Mouse (Mus musculus) kidney, postnatal 0 days (tissue): ENCODE measurements around the gene Map3k9. TPM values are rescaled to one million over a fixed set of nuclear protein-coding genes. Genes with fewer than 3 reads are reported as not detected.

ENCODE experiments used
- ATAC-seq: fragments of 200-750 bp; cut with Nextera tagmentation; replicated peaks from 2 replicates; pipeline ENCODE4 v1.8.0; 2017; ENCODE audit warnings: low read depth, moderate number of reproducible peaks, moderate TSS enrichment, moderate library complexity; ENCODE audit not compliant: low FRiP score
- DNase-seq: peaks from one replicate; pipeline ENCODE4 v3.0.0-alpha.2; 2016; ENCODE audit warnings: low spot score
- H3K27ac ChIP-seq: fragments of 300-500 bp; sonication (generic); 2 replicates; pipeline ENCODE4 v1.5.1; 2014; ENCODE audit warnings: mild to moderate bottlenecking
- H3K27me3 ChIP-seq: fragments of 300-500 bp; sonication (generic); 2 replicates; pipeline ENCODE4 v1.6.1; 2014; ENCODE audit warnings: low read length, mixed read lengths; ENCODE audit not compliant: insufficient read depth
- H3K36me3 ChIP-seq: fragments of 300-500 bp; sonication (generic); 2 replicates; pipeline ENCODE4 v1.6.1; 2014; ENCODE audit warnings: low read length, mixed read lengths; ENCODE audit not compliant: insufficient read depth
- H3K4me1 ChIP-seq: fragments of 300-500 bp; sonication (generic); replicated peaks from 2 replicates; pipeline ENCODE4 v1.6.1; 2014; ENCODE audit warnings: antibody characterized with exemption, low read length, mixed read lengths; ENCODE audit not compliant: insufficient read depth
- H3K4me2 ChIP-seq: fragments of 300-500 bp; sonication (generic); 2 replicates; pipeline ENCODE4 v1.6.1; 2014; ENCODE audit warnings: mild to moderate bottlenecking, low read length, moderate library complexity, mixed read lengths
- H3K4me3 ChIP-seq: fragments of 300-500 bp; sonication (generic); replicated peaks from 2 replicates; pipeline ENCODE4 v1.5.1; 2014; ENCODE audit warnings: low read depth, low read length
- H3K9ac ChIP-seq: fragments of 300-500 bp; sonication (generic); 2 replicates; pipeline ENCODE4 v1.6.1; 2014; ENCODE audit warnings: low read depth, low read length
- H3K9me3 ChIP-seq: fragments of 300-500 bp; sonication (generic); replicated peaks from 2 replicates; pipeline ENCODE4 v1.6.1; 2016; ENCODE audit warnings: low read length, inconsistent platforms, mixed read lengths
- CTCF ChIP-seq: IDR thresholded peaks from 2 replicates; pipeline ENCODE4 v1.5.1; 2016; ENCODE audit warnings: antibody characterized with exemption, low read depth, mild to moderate bottlenecking, moderate library complexity
- WGBS: fragments of 180-500 bp; shearing (Covaris S2); extraction: QIAGEN DNeasy Blood & Tissue Kit; methylation state at CpG from one replicate; pipeline ENCODE4 v1.1.7; 2014; 5-methylcytosine and 5-hydroxymethylcytosine counted together
- polyA plus RNA-seq: library from polyadenylated mRNA; unstranded; fragments of >200 nt; fragmentation: Nextera tagmentation; extraction: Ambion mirVana; gene quantifications from 2 replicates; pipeline ENCODE4 v1.2.1, GENCODE M21; 2015

The Map3k9 gene
- polyA plus RNA-seq, 1 experiment from 2014 or later: 1.4 TPM

DNA sequence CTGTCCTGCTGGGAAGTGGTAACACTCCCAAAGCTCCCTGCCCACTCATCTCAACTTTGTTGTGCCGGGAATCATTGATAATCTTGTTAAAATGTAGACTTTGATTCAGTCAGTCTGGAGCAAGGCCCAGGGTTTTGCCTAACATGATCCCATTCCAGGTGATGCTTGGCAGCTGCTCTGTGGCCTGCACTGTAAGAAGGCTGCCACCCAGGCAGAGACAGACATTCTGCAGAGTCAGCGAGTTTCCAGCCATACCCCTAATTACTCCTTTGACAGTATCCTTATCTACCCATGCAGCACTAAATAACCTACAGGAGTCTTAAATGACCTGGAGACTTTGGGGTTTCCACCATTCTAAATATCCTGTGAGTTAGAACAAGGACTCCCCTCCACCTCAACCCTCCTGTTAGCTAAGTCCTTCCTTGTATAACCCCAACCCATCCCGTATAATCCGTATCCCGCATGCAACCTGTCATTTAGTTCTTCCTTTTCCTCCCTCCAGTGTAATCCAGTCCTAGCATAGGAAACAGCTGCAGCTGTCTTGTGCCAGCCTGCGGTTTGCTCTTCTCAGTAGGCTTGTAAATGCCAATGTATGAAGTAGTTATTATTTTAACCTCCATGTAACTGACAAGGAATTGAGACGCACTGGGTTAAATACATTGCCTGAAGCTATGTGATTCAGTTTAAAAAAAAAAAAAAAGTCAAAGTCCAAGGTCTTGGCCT, 101.0 kb downstream of the Map3k9 start:
- DNase-seq: no peak
- Histone ChIP-seq H3K36me3 (no peaks in the 10 kb centered on the region), H3K4me1 (no peaks in the 10 kb centered on the region), H3K9ac (no peak overlapping the region), H3K4me3 (no peak overlapping the region), H3K27me3 (no peaks in the 10 kb centered on the region), H3K4me2 (no peak overlapping the region), H3K27ac (no peak overlapping the region), H3K9me3 (no peaks in the 10 kb centered on the region)
- no peak for ATAC-seq
- 63% methylated on average over 7 of the region's 7 CpGs for WGBS
- TF ChIP-seq CTCF: no peak

DNA sequence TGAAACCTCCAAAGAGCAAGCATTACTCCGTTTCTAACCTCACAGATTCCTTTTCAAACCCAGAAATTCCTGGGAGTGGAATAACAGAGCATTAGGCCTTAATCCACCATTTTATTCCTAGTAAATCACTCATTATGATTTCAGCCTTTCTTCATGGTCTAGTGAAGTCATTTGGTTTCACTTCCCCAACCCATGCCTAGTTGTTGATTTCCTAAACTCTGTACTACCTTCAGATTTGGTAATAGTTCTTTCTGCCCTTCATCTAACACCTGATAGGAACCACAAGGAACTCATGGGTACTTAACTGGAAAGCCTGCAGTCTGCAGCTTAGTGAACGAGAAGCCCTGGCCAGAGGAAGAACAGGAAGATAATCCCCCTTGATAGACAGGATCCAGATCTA, 105.4 kb downstream of the Map3k9 start:
- Histone ChIP-seq H3K9ac (no peak overlapping the region), H3K4me2 (no peak overlapping the region), H3K4me3 (no peak overlapping the region), H3K27ac (no peak overlapping the region), H3K27me3 (no peaks in the 10 kb centered on the region), H3K4me1 (no peaks in the 10 kb centered on the region), H3K9me3 (no peaks in the 10 kb centered on the region), H3K36me3 (no peaks in the 10 kb centered on the region)
- no peak for TF ChIP-seq CTCF
- 69% methylated on average over 2 of the region's 2 CpGs for WGBS
- DNase-seq (no peak), ATAC-seq (no peak)

Other genes starting within 250 kb of the Map3k9 start
- 27.3 and 30.5 TPM in 2 replicates for gene Gm20498, start 248.3 kb downstream of the Map3k9 start, polyA plus RNA-seq
- 34.9 and 35.1 TPM in 2 replicates for gene Synj2bp, start 248.3 kb downstream of the Map3k9 start, polyA plus RNA-seq
- gene Adam21, start 212.7 kb downstream of the Map3k9 start, polyA plus RNA-seq: 0.17 and 0.23 TPM in 2 replicates
- gene Med6, start 186.2 kb downstream of the Map3k9 start, polyA plus RNA-seq: 53.4 and 54.5 TPM in 2 replicates
- gene Ttc9, start 149.9 kb downstream of the Map3k9 start, polyA plus RNA-seq: 1.4 and 2.1 TPM in 2 replicates
- gene Pcnx, start 78.8 kb upstream of the Map3k9 start, polyA plus RNA-seq: 8.9 and 9.2 TPM in 2 replicates